Mouse (Mus musculus): ENCODE measurements around the gene Wasf1.

DNA sequence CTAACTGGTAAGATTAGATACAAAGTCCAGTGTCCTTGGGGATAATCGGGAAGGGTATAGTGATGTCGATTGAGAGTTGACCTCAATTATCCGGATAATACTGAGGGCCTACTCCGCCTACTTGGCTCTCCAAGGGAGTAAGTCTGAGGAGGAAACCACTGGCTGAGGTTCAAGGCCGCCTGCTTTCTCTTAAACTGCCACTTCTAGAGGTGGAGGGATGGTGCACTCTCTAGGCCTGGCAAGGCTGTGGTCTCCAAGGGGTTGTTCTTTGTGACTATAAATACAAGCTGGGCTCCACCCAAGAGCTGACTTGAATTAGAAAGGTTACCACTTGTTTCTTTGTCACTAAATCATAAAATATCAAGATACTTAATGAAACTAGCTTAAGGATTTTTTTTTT is 43.2 kb upstream of the Wasf1 start:
- TF ChIP-seq CTCF (IDR thresholded peaks at IDR 0.05; ENCODE audit: extremely low read depth, insufficient read depth, low read length) (no peak), POLR2A (IDR thresholded peaks at IDR 0.05; ENCODE audit: extremely low read depth, insufficient read depth, low read length) (no peak)
